Mouse (Mus musculus) CH12.LX (cell line): ENCODE measurements around the gene H2-M10.1. TPM values are rescaled to one million over a fixed set of nuclear protein-coding genes. Genes with fewer than 3 reads are reported as not detected.

Experiments
- DNase-seq: peaks from one replicate; pipeline ENCODE4 v3.0.0-alpha.2; 2013; ENCODE audit errors: extremely low read depth
- H3K27ac ChIP-seq: 2 replicates; pipeline ENCODE4 v1.5.1; 2012; ENCODE audit warnings: low read depth, mild to moderate bottlenecking, control low read depth, moderate library complexity; ENCODE audit not compliant: insufficient read depth
- H3K27me3 ChIP-seq: replicated peaks from 2 replicates; pipeline ENCODE3; 2012; ENCODE audit warnings: inconsistent platforms
- H3K36me3 ChIP-seq, 2 experiments: replicated peaks in 1 of 2; 2 replicates each; pipeline versions ENCODE3 to v1.6.1; 2012; ENCODE audit warnings: inconsistent platforms in 1 of 2, low read length in 1 of 2, mild to moderate bottlenecking in 1 of 2, mixed read lengths in 1 of 2, moderate library complexity in 1 of 2; ENCODE audit not compliant: control insufficient read depth in 1 of 2, insufficient read depth in 1 of 2
- H3K4me1 ChIP-seq, 2 experiments: 2 replicates each; pipeline ENCODE4 v1.6.1; 2012; ENCODE audit warnings: inconsistent platforms in 1 of 2, moderate library complexity in 1 of 2; ENCODE audit not compliant: insufficient read depth in 2 of 2, control insufficient read depth in 1 of 2
- H3K4me2 ChIP-seq: 2 replicates; pipeline ENCODE4 v1.6.1; 2012; ENCODE audit warnings: low read depth, mild to moderate bottlenecking, control low read depth; ENCODE audit not compliant: poor library complexity, insufficient read depth, severe bottlenecking
- H3K4me3 ChIP-seq, 3 experiments: fragments of 150-350 bp in 1 of 3; sonication (generic) in 1 of 3; replicated peaks in 1 of 3; 2 replicates each; pipeline versions ENCODE3 to v1.5.1; 2011 to 2012; ENCODE audit warnings: low read depth in 2 of 3, low read length in 2 of 3, mild to moderate bottlenecking in 2 of 3, moderate library complexity in 2 of 3, control low read depth in 1 of 3, improper control_type of control experiment in 1 of 3, inconsistent platforms in 1 of 3, mixed read lengths in 1 of 3; ENCODE audit not compliant: poor library complexity in 1 of 3
- H3K79me2 ChIP-seq: replicated peaks from 2 replicates; pipeline ENCODE4 v1.6.1; 2012; ENCODE audit warnings: mild to moderate bottlenecking, moderate library complexity; ENCODE audit not compliant: control insufficient read depth, poor library complexity, insufficient read depth, severe bottlenecking; ENCODE audit errors: extremely low read depth
- H3K9ac ChIP-seq: 2 replicates; pipeline ENCODE4 v1.6.1; 2012; ENCODE audit warnings: low read depth, mild to moderate bottlenecking, control low read depth, moderate library complexity; ENCODE audit not compliant: insufficient read depth
- H3K9me3 ChIP-seq: replicated peaks from 2 replicates; pipeline ENCODE3; 2012; ENCODE audit warnings: low read length, inconsistent platforms, mixed read lengths
- BHLHE40 ChIP-seq: IDR thresholded peaks from 2 replicates; pipeline ENCODE4 v1.6.1; 2011; ENCODE audit warnings: mild to moderate bottlenecking, low read depth, low read length, improper control_type of control experiment
- CHD1 ChIP-seq: IDR thresholded peaks from 2 replicates; pipeline ENCODE4 v1.6.1; 2012; ENCODE audit warnings: low read depth, low read length, improper control_type of control experiment, inconsistent platforms
- EP300 ChIP-seq: IDR thresholded peaks from 2 replicates; pipeline ENCODE4 v1.6.1; 2011; ENCODE audit warnings: low read length, improper control_type of control experiment
- ETS1 ChIP-seq: conservative IDR thresholded peaks from 2 replicates; pipeline ENCODE4 v1.6.1; 2012; ENCODE audit warnings: low read depth, mild to moderate bottlenecking, inconsistent platforms, low read length, improper control_type of control experiment, moderate library complexity
- GABPA ChIP-seq: IDR thresholded peaks from 2 replicates; pipeline ENCODE4 v1.6.1; 2012; ENCODE audit warnings: low read depth, low read length, improper control_type of control experiment, inconsistent platforms; ENCODE audit not compliant: insufficient replicate concordance
- IRF4 ChIP-seq: IDR thresholded peaks from 2 replicates; pipeline ENCODE4 v1.6.1; 2014; ENCODE audit warnings: low read depth, mild to moderate bottlenecking, inconsistent platforms, low read length, improper control_type of control experiment
- JUN ChIP-seq: IDR thresholded peaks from 2 replicates; pipeline ENCODE4 v1.6.1; 2011; ENCODE audit warnings: low read depth, mild to moderate bottlenecking, low read length, improper control_type of control experiment, moderate library complexity; ENCODE audit not compliant: insufficient read depth
- JUND ChIP-seq: conservative IDR thresholded peaks from 2 replicates; pipeline ENCODE4 v1.6.1; 2011; ENCODE audit warnings: low read depth, low read length, improper control_type of control experiment
- KAT2A ChIP-seq: IDR thresholded peaks from 2 replicates; pipeline ENCODE4 v1.6.1; 2012; ENCODE audit warnings: low read length, improper control_type of control experiment, inconsistent platforms; ENCODE audit not compliant: insufficient replicate concordance
- MAZ ChIP-seq: IDR thresholded peaks from 2 replicates; pipeline ENCODE4 v1.6.1; 2012; ENCODE audit warnings: low read depth, mild to moderate bottlenecking, inconsistent platforms, low read length, improper control_type of control experiment, moderate library complexity
- MEF2A ChIP-seq: IDR thresholded peaks from 2 replicates; pipeline ENCODE4 v1.6.1; 2014; ENCODE audit warnings: low read depth, mild to moderate bottlenecking, inconsistent platforms, low read length, improper control_type of control experiment, borderline replicate concordance
- MXI1 ChIP-seq: IDR thresholded peaks from 2 replicates; pipeline ENCODE4 v1.6.1; 2011; ENCODE audit warnings: mild to moderate bottlenecking, low read depth, low read length, improper control_type of control experiment
- MYC ChIP-seq: IDR thresholded peaks from 2 replicates; pipeline ENCODE4 v1.6.1; 2011; ENCODE audit warnings: low read depth, mild to moderate bottlenecking, improper control_type of control experiment, low read length
- NELFE ChIP-seq: IDR thresholded peaks from 2 replicates; pipeline ENCODE4 v1.6.1; 2011; ENCODE audit warnings: low read depth, low read length, improper control_type of control experiment
- NRF1 ChIP-seq: IDR thresholded peaks from 2 replicates; pipeline ENCODE4 v1.6.1; 2014; ENCODE audit warnings: low read depth, mild to moderate bottlenecking, inconsistent platforms, low read length, improper control_type of control experiment, moderate library complexity
- PAX5 ChIP-seq: IDR thresholded peaks from 2 replicates; pipeline ENCODE4 v1.6.1; 2012; ENCODE audit warnings: low read length, inconsistent platforms, mixed read lengths
- POLR2AphosphoS2 ChIP-seq: IDR thresholded peaks from 2 replicates; pipeline ENCODE4 v1.6.1; 2011; ENCODE audit warnings: low read depth, low read length, improper control_type of control experiment
- RAD21 ChIP-seq: IDR thresholded peaks from 2 replicates; pipeline ENCODE4 v1.6.1; 2011; ENCODE audit warnings: low read depth, mild to moderate bottlenecking, low read length, improper control_type of control experiment, moderate library complexity
- SIN3A ChIP-seq: IDR thresholded peaks from 2 replicates; pipeline ENCODE4 v1.6.1; 2012; ENCODE audit warnings: low read length, improper control_type of control experiment, inconsistent platforms
- USF1 ChIP-seq: IDR thresholded peaks from 2 replicates; pipeline ENCODE4 v1.6.1; 2014; ENCODE audit warnings: low read depth, mild to moderate bottlenecking, inconsistent platforms, low read length, improper control_type of control experiment
- dilution Hi-C: fragments of 300-500 bp; cut with MboI; formaldehyde crosslinking; loops from 2 replicates; pipeline ENCODE4 v1.14.3; 2020; ENCODE audit warnings: low sequenced_read_pairs; ENCODE audit not compliant: extremely low pct_unique_long_range_greater_than_20kb, extremely low pct_ligation_motif_present
- in situ Hi-C: fragments of 300-500 bp; cut with MboI; formaldehyde crosslinking; loops from 3 replicates; pipeline ENCODE4 v1.14.3; 2019; ENCODE audit warnings: low sequenced_read_pairs, low pct_ligation_motif_present, low pct_unique_long_range_greater_than_20kb, mixed read lengths
- polyA plus RNA-seq: library from polyadenylated mRNA; unstranded; fragments of >175 nt; gene quantifications from 2 replicates; pipeline ENCODE4 v1.2.1, GENCODE M21; 2012; ENCODE audit warnings: low read depth; ENCODE audit not compliant: insufficient read length
- total RNA-seq, 2 experiments: library from RNA; depleted of rRNA; stranded (reverse); fragments of 300-350 nt in 1 of 2; fragments of >200 nt in 1 of 2; gene quantifications; 2 replicates each; pipeline ENCODE4 v1.2.3; 2012 to 2014

H2-M10.1 gene
- total and polyA plus RNA-seq, 3 experiments, result 0.43 to 16.7 (median 0.66) TPM

DNA sequence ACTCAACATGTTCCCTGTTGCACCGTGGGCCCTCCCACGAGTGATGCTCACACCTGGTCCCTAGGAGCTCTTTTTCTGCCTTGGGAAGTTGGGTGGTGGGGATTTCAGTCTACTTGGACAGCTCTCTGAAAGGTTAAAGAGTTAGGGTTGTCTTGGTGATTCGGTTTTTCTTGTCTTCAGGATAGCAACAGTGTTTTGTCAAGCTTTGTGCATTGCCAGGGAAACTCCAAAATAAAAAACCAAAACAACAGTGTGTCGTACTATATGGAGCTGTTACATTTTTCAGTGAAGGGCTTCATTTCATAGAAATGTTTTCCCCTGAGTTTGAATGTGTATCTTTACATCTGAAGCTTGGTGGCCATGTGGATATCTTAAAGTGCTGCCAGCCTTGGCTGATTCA is 51.2 kb downstream of the H2-M10.1 start:
- no peak for TF ChIP-seq MXI1
- no peak for TF ChIP-seq USF1
- no peak for TF ChIP-seq KAT2A
- no peak for TF ChIP-seq MEF2A
- no peak for TF ChIP-seq JUN
- TF ChIP-seq CHD1, result no peak
- TF ChIP-seq BHLHE40, result no peak
- TF ChIP-seq IRF4, result no peak
- TF ChIP-seq POLR2AphosphoS2, result no peak
- no peak for TF ChIP-seq JUND
- no peak for TF ChIP-seq NELFE
- no peak for TF ChIP-seq MYC
- TF ChIP-seq MAZ, result no peak
- no peak for TF ChIP-seq GABPA
- TF ChIP-seq NRF1, result no peak
- no peak for TF ChIP-seq ETS1
- TF ChIP-seq RAD21, result no peak
- Histone ChIP-seq H3K27ac (no peak overlapping the region), H3K79me2 (peaks cover 50% of the 10 kb centered on the region), H3K9me3 (peaks cover 2% of the 10 kb centered on the region), H3K27me3 (no peaks in the 10 kb centered on the region), H3K4me2 (peak overlapping the region; percentile 17), H3K4me3 (no peak overlapping the region), H3K9ac (0 out of 2 replicates have a peak overlapping the region, but pooled peaks have one; percentile 25), H3K36me3 (peaks cover 19 to 50% of the 10 kb centered on the region in 2 experiments), H3K4me1 (peaks cover 4 to 40% of the 10 kb centered on the region in 2 experiments)
- dilution Hi-C loops (no loop called here), in situ Hi-C loops (no loop called here)
- DNase-seq, result no peak

DNA sequence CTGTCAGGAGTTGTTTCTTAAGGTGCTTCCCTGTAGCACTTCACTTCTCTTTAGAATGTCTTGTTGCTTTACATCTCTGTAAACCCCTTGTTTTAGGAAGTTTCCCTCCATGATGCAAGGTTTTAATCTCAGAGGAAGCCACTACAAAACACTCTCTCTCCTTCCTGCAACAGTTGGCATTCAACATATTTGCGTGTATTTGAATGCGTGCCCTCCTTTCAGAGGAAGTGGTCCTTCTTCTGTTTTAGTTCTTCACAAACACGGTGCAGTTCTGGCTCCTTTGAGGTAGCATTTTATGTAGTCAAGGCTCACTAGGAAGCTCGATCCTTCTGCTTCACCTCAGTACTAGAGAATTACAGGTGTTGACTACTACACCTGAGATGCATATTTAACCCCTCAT is 52.2 kb downstream of the H2-M10.1 start:
- H3K9me3 ChIP-seq, result peaks cover 2% of the 10 kb centered on the region
- peak overlapping the region; percentile 26 to 95 (median 95) for H3K4me3 ChIP-seq
- peaks cover 15 to 49% of the 10 kb centered on the region in 2 experiments for H3K36me3 ChIP-seq
- dilution Hi-C loops (no loop called here), in situ Hi-C loops (no loop called here)
- DNase-seq, result peak; percentile 48
- H3K27me3 ChIP-seq, result no peaks in the 10 kb centered on the region
- peaks cover 5 to 44% of the 10 kb centered on the region in 2 experiments for H3K4me1 ChIP-seq
- peaks cover 55% of the 10 kb centered on the region for H3K79me2 ChIP-seq
- H3K27ac ChIP-seq, result peak overlapping the region; percentile 41
- H3K9ac ChIP-seq, result peak overlapping the region; percentile 99; the same call in 1 of the 2 replicates
- peak overlapping the region; percentile 96 for H3K4me2 ChIP-seq
- TF ChIP-seq SIN3A (peak; percentile 20; the same call in 1 of the 2 replicates), PAX5 (no peak), EP300 (0 out of 2 replicates have a peak, but pooled peaks have one; percentile 18), IRF4 (0 out of 2 replicates have a peak, but pooled peaks have one; percentile 8), GABPA (no peak), JUN (no peak), ETS1 (no peak)

Other genes starting within 250 kb of the H2-M10.1 start
- gene Gm19684, start 204.5 kb downstream of the H2-M10.1 start, total RNA-seq (2012; rRNA removed), result 0.34 and 0.55 TPM in 2 replicates
- gene Gm19684, start 204.5 kb downstream of the H2-M10.1 start, total RNA-seq (2014; rRNA removed), result 0.35 TPM in 1 of 2 replicates, not detected in the other
- 0.87 and 0.93 TPM in 2 replicates for gene Gm19684, start 204.5 kb downstream of the H2-M10.1 start, polyA plus RNA-seq
- not detected in 2 replicates for gene Gm7030, start 196.7 kb downstream of the H2-M10.1 start, total RNA-seq (2012; rRNA removed)
- not detected in 2 replicates for gene Gm7030, start 196.7 kb downstream of the H2-M10.1 start, total RNA-seq (2014; rRNA removed)
- not detected in 2 replicates for gene Gm7030, start 196.7 kb downstream of the H2-M10.1 start, polyA plus RNA-seq
- gene Gm8909, start 157.6 kb downstream of the H2-M10.1 start, total RNA-seq (2012; rRNA removed), result 0.25 and 0.38 TPM in 2 replicates
- not detected in 2 replicates for gene Gm8909, start 157.6 kb downstream of the H2-M10.1 start, total RNA-seq (2014; rRNA removed)
- gene Gm8909, start 157.6 kb downstream of the H2-M10.1 start, polyA plus RNA-seq, result 16.5 and 35.5 TPM in 2 replicates
- gene H2-T3, start 135.9 kb downstream of the H2-M10.1 start, total RNA-seq (2012; rRNA removed), result not detected in 2 replicates
- gene H2-T3, start 135.9 kb downstream of the H2-M10.1 start, total RNA-seq (2014; rRNA removed), result not detected in 2 replicates
- gene H2-T3, start 135.9 kb downstream of the H2-M10.1 start, polyA plus RNA-seq, result 0.74 and 1.3 TPM in 2 replicates
- 53.8 and 59.7 TPM in 2 replicates for gene Rpp21, start 68.1 kb downstream of the H2-M10.1 start, total RNA-seq (2012; rRNA removed)
- 22.5 and 25.4 TPM in 2 replicates for gene Rpp21, start 68.1 kb downstream of the H2-M10.1 start, total RNA-seq (2014; rRNA removed)
- gene Rpp21, start 68.1 kb downstream of the H2-M10.1 start, polyA plus RNA-seq, result 44.2 and 50.5 TPM in 2 replicates
- gene Trim39, start 53.9 kb downstream of the H2-M10.1 start, total RNA-seq (2012; rRNA removed), result 10.4 and 12.6 TPM in 2 replicates
- gene Trim39, start 53.9 kb downstream of the H2-M10.1 start, total RNA-seq (2014; rRNA removed), result 11.1 and 12.3 TPM in 2 replicates
- gene Trim39, start 53.9 kb downstream of the H2-M10.1 start, polyA plus RNA-seq, result 14.2 and 14.5 TPM in 2 replicates
- gene H2-M10.2, start 39.7 kb downstream of the H2-M10.1 start, total RNA-seq (2012; rRNA removed), result 6.0 and 7.0 TPM in 2 replicates
- not detected in 2 replicates for gene H2-M10.2, start 39.7 kb downstream of the H2-M10.1 start, total RNA-seq (2014; rRNA removed)
- gene H2-M10.2, start 39.7 kb downstream of the H2-M10.1 start, polyA plus RNA-seq, result 0.26 TPM in 1 of 2 replicates, not detected in the other
- gene H2-M10.3, start 42.3 kb upstream of the H2-M10.1 start, total RNA-seq (2012; rRNA removed), result 0.13 and 0.17 TPM in 2 replicates
- gene H2-M10.3, start 42.3 kb upstream of the H2-M10.1 start, total RNA-seq (2014; rRNA removed), result not detected in 2 replicates
- not detected in 2 replicates for gene H2-M10.3, start 42.3 kb upstream of the H2-M10.1 start, polyA plus RNA-seq
- not detected in 2 replicates for gene H2-M10.4, start 136.2 kb upstream of the H2-M10.1 start, total RNA-seq (2012; rRNA removed)
- not detected in 2 replicates for gene H2-M10.4, start 136.2 kb upstream of the H2-M10.1 start, total RNA-seq (2014; rRNA removed)
- not detected in 2 replicates for gene H2-M10.4, start 136.2 kb upstream of the H2-M10.1 start, polyA plus RNA-seq
- not detected in 2 replicates for gene H2-M11, start 220.9 kb upstream of the H2-M10.1 start, total RNA-seq (2012; rRNA removed)
- gene H2-M11, start 220.9 kb upstream of the H2-M10.1 start, total RNA-seq (2014; rRNA removed), result not detected in 2 replicates
- not detected in 2 replicates for gene H2-M11, start 220.9 kb upstream of the H2-M10.1 start, polyA plus RNA-seq